Mouse (Mus musculus): ENCODE results near the gene Tm7sf2. TPM values are rescaled to one million over a fixed set of nuclear protein-coding genes. Genes with fewer than 3 reads are reported as not detected.

The Tm7sf2 gene
- total RNA-seq, 2 experiments from 2014 or later = 5.0 to 5.9 TPM

GRCm38 (mm10) chr19:6042293-6042692 is 25.9 kb downstream of the Tm7sf2 start:
- no peak for DNase-seq

GRCm38 (mm10) chr19:6040002-6040401 is 28.2 kb downstream of the Tm7sf2 start:
- no peak for DNase-seq

GRCm38 (mm10) chr19:6038326-6038725 is 29.8 kb downstream of the Tm7sf2 start:
- no peak for DNase-seq

- DNase-seq = no peak
These were observed 30.5 kb downstream of the Tm7sf2 start for GRCm38 (mm10) chr19:6037695-6038094.

- no peak for DNase-seq
These were observed 32.1 kb downstream of the Tm7sf2 start for GRCm38 (mm10) chr19:6035966-6036585.

GRCm38 (mm10) chr19:6030520-6031280 is 37.5 kb downstream of the Tm7sf2 start:
- DNase-seq = no peak

- DNase-seq = no peak
These were observed 38.7 kb downstream of the Tm7sf2 start for GRCm38 (mm10) chr19:6029426-6029825.

GRCm38 (mm10) chr19:6028991-6029390 is 39.2 kb downstream of the Tm7sf2 start:
- DNase-seq = no peak

GRCm38 (mm10) chr19:6023930-6024329 is 44.2 kb downstream of the Tm7sf2 start:
- no peak for DNase-seq

- DNase-seq = no peak
These were observed 45.1 kb downstream of the Tm7sf2 start for GRCm38 (mm10) chr19:6023059-6023458.

GRCm38 (mm10) chr19:6020276-6020675 is 47.9 kb downstream of the Tm7sf2 start:
- DNase-seq = no peak

GRCm38 (mm10) chr19:6018142-6019089 is 49.8 kb downstream of the Tm7sf2 start:
- peak; percentile 91 for DNase-seq

GRCm38 (mm10) chr19:6016532-6016931 is 51.6 kb downstream of the Tm7sf2 start:
- no peak for DNase-seq

GRCm38 (mm10) chr19:6015511-6016315 is 52.5 kb downstream of the Tm7sf2 start, which contains the start of gene Capn1:
TSS of gene Capn1 (minus strand) at chr19:6015897.
- DNase-seq = peak; percentile 81

GRCm38 (mm10) chr19:6014991-6015510 is 53.1 kb downstream of the Tm7sf2 start:
- peak; percentile 45 for DNase-seq

GRCm38 (mm10) chr19:6013691-6014090 is 54.5 kb downstream of the Tm7sf2 start:
- no peak for DNase-seq

Small RNA genes within 50 kb of the gene (microRNA-seq; reads per million reads assigned to microRNA genes)
- 1.0 to 2.4 reads per million in 2 experiments for gene Mir6988

Other genes starting within 250 kb of the Tm7sf2 start
- 10 to 100 TPM; 18.6 to 20.9 TPM for gene Frmd8, start 193.1 kb downstream of the Tm7sf2 start, total RNA-seq (2021)
- gene Slc25a45, start 190.6 kb downstream of the Tm7sf2 start, total RNA-seq (2021) = 1 to 10 TPM; 5.4 to 6.2 TPM
- 1 to 10 TPM; 2.0 TPM for gene Tigd3, start 174.2 kb downstream of the Tm7sf2 start, total RNA-seq (2021)
- gene Dpf2, start 155.4 kb downstream of the Tm7sf2 start, total RNA-seq (2021) = 100 to 1,000 TPM; 111 to 119 TPM
- gene Cdc42ep2, start 143.6 kb downstream of the Tm7sf2 start, total RNA-seq (2021) = 10 to 100 TPM; 14.2 to 14.7 TPM
- 10 to 100 TPM; 32.9 to 37.1 TPM for gene Pola2, start 104.2 kb downstream of the Tm7sf2 start, total RNA-seq (2021)
- not detected for gene Slc22a20, start 82.2 kb downstream of the Tm7sf2 start, total RNA-seq (2021)
- gene Capn1, start 52.5 kb downstream of the Tm7sf2 start, total RNA-seq (2021) = 10 to 100 TPM; 27.4 to 29.1 TPM
- 10 to 100 TPM; 16.2 to 16.4 TPM for gene Syvn1, start 21.8 kb downstream of the Tm7sf2 start, total RNA-seq (2021)
- gene Mrpl49, start 10.6 kb downstream of the Tm7sf2 start, total RNA-seq (2021) = 10 to 100 TPM; 37.8 to 41.7 TPM
- gene Fau, start 10.5 kb downstream of the Tm7sf2 start, total RNA-seq (2021) = 100 to 1,000 TPM; 802 to 870 TPM
- gene Znhit2, start 7.2 kb downstream of the Tm7sf2 start, total RNA-seq (2021) = 10 to 100 TPM; 16.2 to 16.7 TPM
- gene Vps51, start 8.9 kb upstream of the Tm7sf2 start, total RNA-seq (2021) = 10 to 100 TPM; 38.0 to 40.0 TPM
- gene Tmem262, start 11.7 kb upstream of the Tm7sf2 start, total RNA-seq (2021) = not detected
- gene Gm28374, start 13.9 kb upstream of the Tm7sf2 start, total RNA-seq (2021) = under 1 TPM in 1 of 2 experiments, not detected in 1; 0.41 TPM
- gene Zfpl1, start 16.6 kb upstream of the Tm7sf2 start, total RNA-seq (2021) = 10 to 100 TPM; 25.8 to 28.3 TPM
- gene Cdca5, start 16.6 kb upstream of the Tm7sf2 start, total RNA-seq (2021) = 10 to 100 TPM; 12.8 to 14.8 TPM
- under 1 TPM; 0.60 to 0.68 TPM for gene AC131692.1, start 26.0 kb upstream of the Tm7sf2 start, total RNA-seq (2021)
- gene Naaladl1, start 37.4 kb upstream of the Tm7sf2 start, total RNA-seq (2021) = under 1 TPM; 0.50 to 0.52 TPM
- gene Sac3d1, start 50.3 kb upstream of the Tm7sf2 start, total RNA-seq (2021) = 10 to 100 TPM; 17.4 to 17.6 TPM
- gene Snx15, start 59.9 kb upstream of the Tm7sf2 start, total RNA-seq (2021) = 10 to 100 TPM; 13.4 to 13.7 TPM
- gene Batf2, start 72.6 kb upstream of the Tm7sf2 start, total RNA-seq (2021) = under 1 TPM; 0.21 to 0.38 TPM
- gene Arl2, start 73.2 kb upstream of the Tm7sf2 start, total RNA-seq (2021) = 10 to 100 TPM; 62.3 to 62.8 TPM
- not detected for gene Majin, start 116.0 kb upstream of the Tm7sf2 start, total RNA-seq (2021)
- gene Gpha2, start 158.0 kb upstream of the Tm7sf2 start, total RNA-seq (2021) = not detected
- 10 to 100 TPM; 30.1 to 30.2 TPM for gene Ppp2r5b, start 167.5 kb upstream of the Tm7sf2 start, total RNA-seq (2021)
- gene Atg2a, start 173.3 kb upstream of the Tm7sf2 start, total RNA-seq (2021) = 10 to 100 TPM; 15.9 to 16.2 TPM
- gene Ehd1, start 208.4 kb upstream of the Tm7sf2 start, total RNA-seq (2021) = 100 to 1,000 TPM in 1 of 2 experiments, 10 to 100 TPM in 1; 97.8 to 114 TPM
- gene Cdc42bpg, start 238.1 kb upstream of the Tm7sf2 start, total RNA-seq (2021) = 1 to 10 TPM; 8.2 to 10.0 TPM

All from heart, postnatal 4 days (tissue).